Mouse (Mus musculus) hindbrain, embryonic 12.5 days (tissue): ENCODE measurements around the gene Dact3. TPM values are rescaled to one million over a fixed set of nuclear protein-coding genes. Genes with fewer than 3 reads are reported as not detected.

Experiments
- ATAC-seq: fragments of 200-750 bp; cut with Nextera tagmentation; 2 replicates; pipeline ENCODE4 v1.8.0; 2017; ENCODE audit warnings: moderate TSS enrichment; ENCODE audit not compliant: low FRiP score
- H3K27ac ChIP-seq: fragments of 300-500 bp; sonication (generic); 2 replicates; pipeline ENCODE4 v1.5.1; 2016; ENCODE audit warnings: mild to moderate bottlenecking
- H3K27me3 ChIP-seq: fragments of 300-500 bp; sonication (generic); 2 replicates; pipeline ENCODE4 v1.6.1; 2016; ENCODE audit warnings: mild to moderate bottlenecking
- H3K36me3 ChIP-seq: fragments of 300-500 bp; sonication (generic); 2 replicates; pipeline ENCODE4 v1.6.1; 2016; ENCODE audit warnings: mild to moderate bottlenecking
- H3K4me1 ChIP-seq: fragments of 300-500 bp; sonication (generic); 2 replicates; pipeline ENCODE4 v1.6.1; 2016
- H3K4me2 ChIP-seq: fragments of 300-500 bp; sonication (generic); replicated peaks from 2 replicates; pipeline ENCODE4 v1.6.1; 2016; ENCODE audit warnings: mild to moderate bottlenecking
- H3K4me3 ChIP-seq: fragments of 300-500 bp; sonication (generic); 2 replicates; pipeline ENCODE4 v1.5.1; 2016; ENCODE audit warnings: mild to moderate bottlenecking
- H3K9ac ChIP-seq: fragments of 300-500 bp; sonication (generic); 2 replicates; pipeline ENCODE4 v1.6.1; 2016; ENCODE audit warnings: mild to moderate bottlenecking, moderate library complexity
- H3K9me3 ChIP-seq: fragments of 300-500 bp; sonication (generic); replicated peaks from 2 replicates; pipeline ENCODE4 v1.6.1; 2016; ENCODE audit warnings: mild to moderate bottlenecking
- whole genome bisulfite sequencing: fragments of 180-500 bp; shearing (Covaris S2); methylation state at CpG from one replicate; pipeline ENCODE4 v1.1.7; 2016; 5-methylcytosine and 5-hydroxymethylcytosine counted together
- polyA plus RNA-seq: library from polyadenylated mRNA; unstranded; fragments of >200 nt; fragmentation: Nextera tagmentation; extraction: Ambion mirVana; gene quantifications from 2 replicates; pipeline ENCODE4 v1.2.1, GENCODE M21; 2016

Dact3 gene
- polyA plus RNA-seq, 1 experiment from 2014 or later = 9.0 TPM

GRCm38 (mm10) chr7:16843441-16844171 lies 31.5 kb upstream of the Dact3 start:
- peak overlapping the region; percentile 51 for H3K4me3 ChIP-seq
- H3K27ac ChIP-seq = peak overlapping the region; percentile 73
- H3K4me1 ChIP-seq = peaks cover 31% of the 10 kb centered on the region
- WGBS = 2% methylated on average over 33 of the region's 33 CpGs
- 0 out of 2 replicates have a peak, but pooled peaks have one; percentile 17 for ATAC-seq
- H3K9me3 ChIP-seq = no peaks in the 10 kb centered on the region
- no peaks in the 10 kb centered on the region for H3K27me3 ChIP-seq
- peak overlapping the region; percentile 76 for H3K9ac ChIP-seq
- H3K4me2 ChIP-seq = peak overlapping the region; percentile 92
- H3K36me3 ChIP-seq = peaks cover 30% of the 10 kb centered on the region

GRCm38 (mm10) chr7:16844696-16845071 lies 30.4 kb upstream of the Dact3 start:
- H3K4me1 ChIP-seq = peaks cover 31% of the 10 kb centered on the region
- H3K27ac ChIP-seq = no peak overlapping the region
- ATAC-seq = no peak
- H3K4me2 ChIP-seq = peak overlapping the region; percentile 92
- peaks cover 27% of the 10 kb centered on the region for H3K36me3 ChIP-seq
- WGBS = 55% methylated on average over 3 of the region's 3 CpGs
- 0 out of 2 replicates have a peak overlapping the region, but pooled peaks have one; percentile 9 for H3K9ac ChIP-seq
- no peaks in the 10 kb centered on the region for H3K27me3 ChIP-seq
- no peaks in the 10 kb centered on the region for H3K9me3 ChIP-seq
- no peak overlapping the region for H3K4me3 ChIP-seq

GRCm38 (mm10) chr7:16845072-16845819 lies 29.9 kb upstream of the Dact3 start:
- Histone ChIP-seq H3K36me3 (peaks cover 27% of the 10 kb centered on the region), H3K27me3 (no peaks in the 10 kb centered on the region), H3K9me3 (no peaks in the 10 kb centered on the region), H3K27ac (no peak overlapping the region), H3K4me2 (peak overlapping the region; percentile 92), H3K4me3 (peak overlapping the region; percentile 0; the same call in 1 of the 2 replicates), H3K9ac (0 out of 2 replicates have a peak overlapping the region, but pooled peaks have one; percentile 9), H3K4me1 (peaks cover 31% of the 10 kb centered on the region)
- ATAC-seq = no peak
- WGBS = 35% methylated on average over 14 of the region's 14 CpGs

GRCm38 (mm10) chr7:16845820-16846167 lies 29.3 kb upstream of the Dact3 start:
- H3K27ac ChIP-seq = no peak overlapping the region
- H3K9ac ChIP-seq = 0 out of 2 replicates have a peak overlapping the region, but pooled peaks have one; percentile 9
- peaks cover 31% of the 10 kb centered on the region for H3K4me1 ChIP-seq
- no peak for ATAC-seq
- H3K27me3 ChIP-seq = no peaks in the 10 kb centered on the region
- no peaks in the 10 kb centered on the region for H3K9me3 ChIP-seq
- H3K36me3 ChIP-seq = peaks cover 27% of the 10 kb centered on the region
- peak overlapping the region; percentile 0; the same call in 1 of the 2 replicates for H3K4me3 ChIP-seq
- H3K4me2 ChIP-seq = peak overlapping the region; percentile 92
- WGBS = 38% methylated on average over 10 of the region's 10 CpGs

- Histone ChIP-seq H3K4me1 (peaks cover 28% of the 10 kb centered on the region), H3K36me3 (peaks cover 22% of the 10 kb centered on the region), H3K4me3 (no peak overlapping the region), H3K9ac (no peak overlapping the region), H3K27ac (no peak overlapping the region), H3K9me3 (no peaks in the 10 kb centered on the region), H3K4me2 (no peak overlapping the region), H3K27me3 (no peaks in the 10 kb centered on the region)
- 95% methylated on average over 5 of the region's 5 CpGs for WGBS
- no peak for ATAC-seq
These were observed 28.3 kb upstream of the Dact3 start for GRCm38 (mm10) chr7:16846775-16847174.

GRCm38 (mm10) chr7:16847507-16847906 lies 27.6 kb upstream of the Dact3 start:
- ATAC-seq = no peak
- no peaks in the 10 kb centered on the region for H3K27me3 ChIP-seq
- no peak overlapping the region for H3K27ac ChIP-seq
- H3K4me1 ChIP-seq = peaks cover 24% of the 10 kb centered on the region
- WGBS = 85% methylated on average over 19 of the region's 19 CpGs
- H3K9ac ChIP-seq = no peak overlapping the region
- no peak overlapping the region for H3K4me2 ChIP-seq
- no peaks in the 10 kb centered on the region for H3K9me3 ChIP-seq
- H3K4me3 ChIP-seq = no peak overlapping the region
- H3K36me3 ChIP-seq = peaks cover 26% of the 10 kb centered on the region

GRCm38 (mm10) chr7:16848579-16848978 lies 26.5 kb upstream of the Dact3 start:
- Histone ChIP-seq H3K36me3 (peaks cover 32% of the 10 kb centered on the region), H3K27ac (no peak overlapping the region), H3K4me3 (no peak overlapping the region), H3K27me3 (no peaks in the 10 kb centered on the region), H3K4me2 (no peak overlapping the region), H3K9me3 (no peaks in the 10 kb centered on the region), H3K9ac (no peak overlapping the region), H3K4me1 (peaks cover 21% of the 10 kb centered on the region)
- no peak for ATAC-seq
- WGBS = 22% methylated on average over 17 of the region's 17 CpGs

- Histone ChIP-seq H3K36me3 (peaks cover 62% of the 10 kb centered on the region), H3K27ac (no peak overlapping the region), H3K4me1 (no peaks in the 10 kb centered on the region), H3K9me3 (no peaks in the 10 kb centered on the region), H3K27me3 (no peaks in the 10 kb centered on the region), H3K4me3 (no peak overlapping the region), H3K4me2 (no peak overlapping the region), H3K9ac (no peak overlapping the region)
- ATAC-seq = no peak
- WGBS = 94% methylated on average over 4 of the region's 4 CpGs
These were observed 23.5 kb upstream of the Dact3 start for GRCm38 (mm10) chr7:16851636-16852035.

GRCm38 (mm10) chr7:16853302-16853831 lies 21.8 kb upstream of the Dact3 start:
- no peaks in the 10 kb centered on the region for H3K4me1 ChIP-seq
- H3K4me2 ChIP-seq = no peak overlapping the region
- no peaks in the 10 kb centered on the region for H3K9me3 ChIP-seq
- WGBS = 89% methylated on average over 14 of the region's 14 CpGs
- no peak for ATAC-seq
- peaks cover 79% of the 10 kb centered on the region for H3K36me3 ChIP-seq
- H3K4me3 ChIP-seq = no peak overlapping the region
- no peak overlapping the region for H3K27ac ChIP-seq
- no peak overlapping the region for H3K9ac ChIP-seq
- no peaks in the 10 kb centered on the region for H3K27me3 ChIP-seq

GRCm38 (mm10) chr7:16858336-16858735 lies 16.8 kb upstream of the Dact3 start:
- H3K9ac ChIP-seq = no peak overlapping the region
- no peak overlapping the region for H3K27ac ChIP-seq
- no peaks in the 10 kb centered on the region for H3K27me3 ChIP-seq
- peaks cover 48% of the 10 kb centered on the region for H3K36me3 ChIP-seq
- no peaks in the 10 kb centered on the region for H3K9me3 ChIP-seq
- ATAC-seq = no peak
- no peaks in the 10 kb centered on the region for H3K4me1 ChIP-seq
- WGBS = 23% methylated on average over 17 of the region's 17 CpGs
- no peak overlapping the region for H3K4me2 ChIP-seq
- H3K4me3 ChIP-seq = no peak overlapping the region

GRCm38 (mm10) chr7:16859902-16860651 lies 15.0 kb upstream of the Dact3 start:
- Histone ChIP-seq H3K4me1 (no peaks in the 10 kb centered on the region), H3K4me2 (no peak overlapping the region), H3K9ac (no peak overlapping the region), H3K27me3 (no peaks in the 10 kb centered on the region), H3K4me3 (no peak overlapping the region), H3K27ac (no peak overlapping the region), H3K9me3 (no peaks in the 10 kb centered on the region), H3K36me3 (peaks cover 47% of the 10 kb centered on the region)
- ATAC-seq = no peak
- WGBS = 32% methylated on average over 5 of the region's 5 CpGs

GRCm38 (mm10) chr7:16867488-16867887 lies 7.6 kb upstream of the Dact3 start:
- ATAC-seq = no peak

More at GRCm38 (mm10) chr7:16867488-16867887, 7.6 kb upstream of the Dact3 start:
- WGBS = 88% methylated on average over 3 of the region's 3 CpGs
- Histone ChIP-seq H3K27ac (no peak overlapping the region), H3K4me2 (no peak overlapping the region), H3K9me3 (no peaks in the 10 kb centered on the region), H3K4me1 (peaks cover 3% of the 10 kb centered on the region; the same call in 1 of the 2 replicates), H3K9ac (no peak overlapping the region), H3K4me3 (no peak overlapping the region), H3K36me3 (peaks cover 44% of the 10 kb centered on the region), H3K27me3 (no peaks in the 10 kb centered on the region)
